Mouse (Mus musculus) gastrocnemius, postnatal 25 days (tissue): ENCODE measurements around the gene Flcn. TPM values are rescaled to one million over a fixed set of nuclear protein-coding genes. Genes with fewer than 3 reads are reported as not detected.
"Not testable (repeated sequence)": the region's sequence is repeated elsewhere in the genome, so short reads cannot be mapped to it uniquely, and the experiment has no call there.

ENCODE experiments used
- DNase-seq: peaks from one replicate; pipeline ENCODE4 v3.0.0; 2022
- long read RNA-seq, 2 experiments: library from polyadenylated mRNA; stranded (forward); transcript quantifications; one replicate each; pipeline ENCODE4 v2.0.0; 2021
- total RNA-seq, 2 experiments: library from RNA; stranded (reverse); gene quantifications; 1 replicate in 1 of 2; 2 replicates in 1 of 2; pipeline ENCODE4 v1.2.3; 2021

Gene Flcn
- 10 to 100 TPM; 30.8 to 46.1 TPM for total RNA-seq
- long read RNA-seq, experiment 1, transcript Flcn-203 (13 exons, 3,437 nt): major isoform, 15 of 29 reads
- long read RNA-seq, experiment 1, partial matches to known transcripts: 9 of 29 reads
- long read RNA-seq, experiment 1, other reads (novel, unspliced or antisense): 5 of 29 reads
- long read RNA-seq, experiment 2, transcript Flcn-203 (13 exons, 3,437 nt): major isoform, 21 of 30 reads
- long read RNA-seq, experiment 2, partial matches to known transcripts: 3 of 30 reads
- long read RNA-seq, experiment 2, other reads (novel, unspliced or antisense): 6 of 30 reads

DNA sequence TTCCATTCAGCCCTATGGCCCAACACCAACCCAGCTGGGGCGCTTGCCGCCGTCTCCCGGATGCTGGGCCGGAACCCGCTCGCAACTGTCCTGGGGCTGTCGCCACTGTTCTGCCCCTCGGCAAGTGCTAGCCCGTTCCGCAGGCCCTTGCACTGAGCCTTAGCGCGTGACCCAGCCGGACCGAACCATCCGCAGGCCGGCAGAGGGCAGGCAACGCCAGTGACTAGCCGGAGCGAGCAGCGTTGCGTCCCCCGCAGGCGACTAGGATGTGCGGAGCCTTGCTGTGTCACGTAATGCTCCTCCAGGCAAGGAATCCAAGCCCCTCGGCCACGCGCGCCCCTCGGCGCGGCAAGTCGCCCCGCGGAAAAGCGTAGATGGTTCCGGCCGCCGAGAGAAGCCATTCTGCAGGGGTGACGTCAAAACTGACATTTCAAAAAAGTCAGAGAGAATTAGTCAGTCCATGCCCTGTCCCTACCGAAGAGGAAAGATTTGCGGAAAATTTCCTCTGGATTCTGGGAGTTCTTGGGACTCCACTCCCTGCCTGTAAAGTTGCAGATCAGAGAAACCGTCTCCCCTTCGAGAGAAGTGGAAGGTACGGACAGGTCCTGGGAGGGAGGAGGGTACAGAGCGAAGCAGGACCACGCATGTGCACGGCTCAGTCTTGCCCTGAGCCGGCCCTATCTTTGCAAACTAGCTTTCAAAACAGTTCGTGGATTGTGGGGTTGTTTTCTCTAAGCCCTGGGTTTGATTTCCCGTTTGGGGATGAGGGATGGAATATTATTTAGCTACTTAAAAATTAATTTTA lies at the start of gene Flcn:
Flcn (minus strand) TSS at position 347 of the 805 bp plus-strand sequence.
- DNase-seq: peak; percentile 84

DNA sequence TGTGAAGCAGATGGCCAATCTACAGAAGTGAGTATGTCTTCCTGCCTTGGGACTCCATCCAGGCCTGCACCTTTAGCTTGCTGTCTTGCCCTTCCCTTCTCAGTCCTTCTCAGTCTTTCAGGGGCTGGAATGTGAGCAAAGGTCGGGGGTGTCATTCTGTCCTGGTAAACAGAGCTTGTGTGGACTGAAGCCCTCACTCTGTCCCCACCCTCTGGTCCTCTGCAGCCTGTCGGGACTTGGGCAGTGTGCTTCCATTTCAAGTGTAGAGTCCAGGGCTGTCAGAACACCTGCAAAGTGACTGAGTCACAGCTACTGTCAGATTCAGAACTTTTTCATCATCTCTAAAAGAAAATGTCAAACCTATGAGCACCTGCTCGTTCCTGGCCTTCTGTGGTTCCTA lies 43.0 kb upstream of the Flcn start:
- DNase-seq: no peak

DNA sequence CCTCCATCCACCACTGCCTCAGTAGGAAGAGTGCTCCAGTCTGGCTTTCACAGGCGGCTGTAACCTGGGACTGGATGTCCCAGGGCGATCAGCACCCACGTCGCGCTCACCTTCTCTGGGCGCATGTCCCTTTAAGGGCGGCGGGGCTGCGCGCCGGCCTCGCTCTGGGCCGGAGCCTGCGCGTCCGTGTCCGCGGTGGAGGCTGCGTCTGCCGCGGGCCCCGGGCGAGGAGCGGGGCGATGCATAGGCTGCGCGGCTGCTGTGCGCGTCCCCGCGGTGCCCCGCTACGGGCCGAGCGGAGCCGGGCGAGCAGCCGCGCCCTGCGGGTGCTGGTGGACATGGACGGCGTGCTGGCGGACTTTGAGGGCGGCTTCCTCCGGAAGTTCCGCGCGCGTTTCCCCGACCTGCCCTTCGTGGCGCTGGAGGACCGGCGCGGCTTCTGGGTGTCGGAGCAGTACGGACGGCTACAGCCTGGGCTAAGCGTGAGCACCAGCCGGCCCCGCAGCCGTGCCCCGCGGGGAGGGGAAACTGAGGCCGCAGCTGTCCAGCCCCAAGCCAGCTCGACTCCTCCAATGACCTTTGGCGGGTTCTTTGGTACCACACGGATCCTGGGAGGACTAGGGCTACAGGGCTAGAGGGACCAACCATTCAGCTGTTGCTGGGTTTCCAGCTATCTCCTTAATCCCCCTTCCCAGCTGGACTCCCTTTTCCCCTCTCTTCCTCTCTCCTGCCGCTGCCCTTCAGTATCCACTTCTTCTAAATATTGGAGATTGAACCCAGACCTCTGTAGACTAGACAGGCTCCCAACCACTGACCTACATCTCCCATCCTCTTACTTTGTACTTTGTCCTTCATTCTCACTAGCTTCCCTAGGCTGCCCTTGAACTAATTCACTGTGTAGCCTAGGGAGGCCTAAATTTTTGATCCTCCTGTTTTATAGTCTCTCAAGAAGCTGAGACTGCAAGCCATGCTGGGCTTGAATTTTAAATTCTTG lies 38.4 kb upstream of the Flcn start:
- peak; percentile 75 for DNase-seq

DNA sequence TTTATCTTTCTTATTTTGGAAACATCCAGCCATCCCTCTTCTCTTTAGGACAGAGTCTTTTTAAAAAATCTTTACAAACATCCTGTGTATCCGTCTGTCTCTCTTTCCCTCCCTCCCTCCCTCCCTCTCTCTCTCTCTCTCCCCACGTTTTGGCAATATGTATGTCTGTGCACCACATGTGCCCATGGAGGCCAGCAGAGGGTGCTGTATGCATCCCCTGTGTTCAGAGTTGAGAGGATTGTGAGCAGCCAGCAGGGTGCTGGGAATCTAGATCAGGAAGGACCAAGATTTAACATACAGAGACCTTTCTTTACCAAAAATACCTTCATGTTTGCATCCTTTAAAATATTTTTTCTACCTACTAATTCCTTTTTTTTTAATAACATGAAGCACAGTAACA lies 37.3 kb upstream of the Flcn start:
- DNase-seq: peak; percentile 12

DNA sequence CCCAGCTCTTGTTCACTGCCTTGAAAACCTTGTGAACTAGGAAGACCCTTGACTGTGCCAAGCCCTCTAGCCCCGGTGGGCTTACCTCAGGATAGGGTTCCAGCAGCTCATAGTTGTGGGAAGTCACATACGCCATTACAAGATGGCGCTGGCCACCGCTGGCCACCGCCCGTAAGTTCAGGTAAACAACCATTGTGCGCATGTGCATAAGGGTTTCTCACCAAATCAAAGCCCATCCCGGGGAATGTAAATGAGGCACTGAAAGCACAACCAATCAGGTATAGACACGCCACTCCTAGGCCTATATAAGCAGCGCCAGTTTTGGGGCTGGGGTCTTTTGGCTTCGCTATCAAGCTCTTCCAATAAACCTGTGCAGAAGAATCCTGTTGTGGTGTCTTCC lies 36.5 kb upstream of the Flcn start:
- no peak for DNase-seq

DNA sequence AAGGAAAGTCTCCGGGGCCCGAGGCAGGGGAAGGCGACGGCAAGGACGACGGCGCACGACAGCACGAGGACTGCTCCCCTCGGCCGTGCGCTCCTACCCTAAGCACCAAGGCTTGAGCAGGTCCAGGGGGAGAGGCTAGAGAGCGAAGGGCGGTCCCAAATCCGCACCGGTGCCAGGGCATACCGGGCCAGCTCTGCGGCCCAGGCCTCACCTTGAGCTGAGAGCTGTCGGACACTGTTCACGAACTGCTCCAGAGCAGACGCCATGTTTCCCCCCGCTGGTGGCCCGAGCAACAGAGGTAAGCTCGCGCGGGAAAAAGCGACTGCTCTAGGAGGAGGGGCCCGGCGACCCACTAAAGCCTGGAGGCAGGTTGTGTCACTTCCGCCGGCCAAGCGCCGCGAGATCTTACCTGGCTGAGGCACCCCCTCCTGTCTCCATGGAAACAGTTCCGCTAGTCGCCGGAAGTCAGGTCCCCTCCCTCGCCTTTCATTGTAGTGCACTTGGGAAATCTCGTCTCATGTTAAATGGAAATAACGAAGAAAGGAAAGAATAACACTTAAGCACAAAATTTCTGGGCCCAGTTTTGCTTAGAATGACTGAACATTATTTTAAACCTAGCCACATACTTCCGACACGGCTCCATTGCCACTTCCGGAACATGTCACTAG lies 29.8 kb upstream of the Flcn start, which contains the start of gene Cops3:
Cops3 (minus strand) TSS at position 380 of the 668 bp plus-strand sequence.
- DNase-seq: peak; percentile 95

DNA sequence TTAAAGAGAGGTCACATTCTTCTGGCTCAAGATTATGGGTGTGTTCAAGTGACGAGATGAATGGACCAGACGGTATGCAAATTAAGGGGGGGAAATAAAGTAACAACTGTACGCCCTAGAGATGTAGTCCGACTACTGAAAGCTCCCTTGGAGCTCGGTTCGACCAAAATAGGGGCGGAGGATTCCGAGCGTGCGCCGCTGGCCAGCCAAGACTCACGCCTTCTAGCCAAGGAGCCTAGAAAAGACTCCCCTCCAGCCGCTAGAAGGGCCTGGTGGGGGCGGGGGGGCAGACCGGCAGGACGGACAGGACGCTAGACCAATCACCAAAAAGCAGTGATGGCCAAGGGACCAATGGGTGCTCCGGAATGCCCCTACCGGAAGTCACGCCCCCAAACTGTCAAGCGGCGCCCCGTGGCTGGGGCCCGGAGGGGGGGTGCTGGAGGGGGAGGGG lies 29.2 kb upstream of the Flcn start, which contains the start of gene Nt5m:
Nt5m (plus strand) TSS at position 440 of the 451 bp plus-strand sequence.
- DNase-seq: peak; percentile 95

DNA sequence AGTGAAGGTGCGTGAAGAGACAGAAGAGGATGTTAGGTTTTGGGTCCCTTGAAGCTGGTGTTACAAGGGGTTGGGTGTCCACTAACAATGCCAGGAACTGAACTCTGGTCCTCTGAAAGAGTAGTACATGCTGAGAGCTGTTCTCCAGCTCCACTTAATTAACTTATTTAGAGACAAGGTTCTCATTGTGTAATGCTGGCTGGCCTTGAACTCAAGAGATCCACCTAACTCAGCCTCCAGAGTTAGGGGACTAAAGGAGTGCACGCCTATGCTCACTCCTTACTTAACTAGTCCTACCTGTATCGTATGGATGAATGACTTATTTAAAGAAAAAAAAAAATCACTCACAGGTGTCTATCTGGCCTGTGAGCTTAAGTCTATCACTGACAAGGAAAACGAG lies 28.6 kb upstream of the Flcn start:
- DNase-seq: no peak

DNA sequence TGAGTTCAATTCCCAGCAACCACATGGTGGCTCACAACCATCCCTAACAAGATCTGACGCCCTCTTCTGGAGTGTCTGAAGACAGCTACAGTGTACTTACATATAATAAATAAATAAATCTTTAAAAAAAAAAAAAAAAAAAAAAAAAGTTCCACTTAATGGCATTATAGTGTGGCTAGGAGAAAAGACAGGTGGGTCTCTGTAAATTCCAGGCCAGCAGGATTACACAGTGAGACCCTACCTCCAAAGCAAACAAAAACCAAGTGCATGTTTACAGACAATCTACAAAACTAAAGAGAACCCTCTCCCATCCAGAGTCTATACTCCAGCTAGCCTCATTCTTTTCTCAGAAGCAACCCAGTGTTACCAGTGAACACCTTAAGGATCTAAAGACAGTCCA lies 28.0 kb upstream of the Flcn start:
- not testable (repeated sequence) for DNase-seq

DNA sequence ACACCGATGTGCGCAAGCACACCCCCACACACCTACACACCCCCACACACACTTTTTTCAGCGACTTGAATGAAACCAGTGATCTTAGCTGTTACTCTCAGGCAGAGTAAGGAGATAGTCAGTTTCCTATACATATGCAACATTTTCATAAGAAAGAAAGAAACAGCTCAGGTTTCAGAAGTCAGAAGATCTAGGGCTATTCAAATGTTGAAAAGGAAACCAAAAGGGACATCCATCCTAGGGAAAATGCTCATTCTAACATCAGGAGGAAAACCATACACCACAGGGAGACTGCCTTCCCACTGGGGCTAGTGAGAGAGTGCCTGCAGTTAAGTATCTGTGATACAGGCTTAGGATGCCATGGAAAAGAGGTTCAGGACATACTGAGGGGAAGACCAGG lies 11.8 kb upstream of the Flcn start:
- no peak for DNase-seq

DNA sequence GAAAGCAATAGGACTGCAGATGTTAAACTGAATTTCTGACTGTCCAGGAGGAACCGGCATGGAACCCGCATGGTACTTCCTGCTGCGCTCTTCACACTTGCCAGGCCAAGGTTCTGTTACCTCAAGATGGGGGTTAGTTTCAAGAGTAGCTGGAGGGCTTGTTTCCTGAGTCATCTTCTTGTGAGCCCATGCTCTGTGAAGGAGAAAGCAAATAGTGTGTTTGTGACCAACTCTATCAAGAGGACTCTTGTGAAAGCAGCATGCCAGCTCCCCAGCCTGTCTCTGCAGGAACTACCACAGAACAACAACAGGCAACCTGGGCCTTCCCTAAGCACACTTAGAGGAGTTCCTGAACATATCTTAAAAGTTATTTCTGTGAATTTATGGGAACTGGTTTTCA lies 8.1 kb upstream of the Flcn start:
- DNase-seq: no peak

DNA sequence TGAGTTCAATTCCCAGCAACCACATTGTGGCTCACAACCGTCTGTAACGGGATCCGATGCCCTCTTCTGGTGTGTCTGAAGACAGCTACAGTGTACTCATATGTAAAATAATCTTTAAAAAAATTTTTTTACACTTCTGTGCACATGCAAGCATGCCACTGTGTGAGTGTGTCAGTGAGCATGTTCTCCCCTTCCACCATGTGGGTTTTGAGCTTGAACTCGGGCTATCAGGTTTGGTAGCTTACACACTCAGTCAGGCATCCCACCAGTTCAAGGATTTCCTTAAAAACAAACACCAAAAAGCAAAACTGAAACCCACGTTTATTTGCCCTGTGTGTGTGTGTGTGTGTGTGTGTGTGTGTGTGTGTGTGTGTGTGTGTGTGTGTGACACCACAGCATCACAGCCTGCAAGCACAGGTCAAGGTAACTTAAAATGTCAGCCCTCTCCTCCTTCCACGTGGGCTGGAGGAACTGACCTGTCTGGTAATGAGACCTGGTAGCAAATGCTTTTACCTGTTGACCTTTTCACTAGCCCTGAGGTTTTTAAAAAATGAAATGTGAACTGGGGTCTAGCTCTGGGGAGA lies 5.8 kb upstream of the Flcn start:
- DNase-seq: no peak

DNA sequence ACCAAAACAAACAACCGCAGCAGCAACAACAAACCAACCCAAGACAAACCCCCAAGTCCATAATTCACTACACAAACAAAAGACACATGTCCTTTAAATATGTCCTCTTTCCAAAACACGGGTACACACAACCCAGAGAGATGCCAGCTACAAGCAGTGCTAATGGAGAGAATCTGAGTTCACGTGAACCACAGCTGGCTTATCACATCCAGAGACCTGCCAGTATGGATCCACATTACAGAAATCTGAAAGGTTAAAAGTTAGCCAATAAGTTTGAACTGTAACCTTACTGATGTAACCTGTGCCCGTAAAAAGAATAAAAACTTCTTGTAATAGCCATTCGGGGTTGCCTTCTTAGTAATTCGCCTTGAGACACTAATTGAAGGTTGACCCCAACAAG lies 5.1 kb upstream of the Flcn start:
- DNase-seq: no peak

DNA sequence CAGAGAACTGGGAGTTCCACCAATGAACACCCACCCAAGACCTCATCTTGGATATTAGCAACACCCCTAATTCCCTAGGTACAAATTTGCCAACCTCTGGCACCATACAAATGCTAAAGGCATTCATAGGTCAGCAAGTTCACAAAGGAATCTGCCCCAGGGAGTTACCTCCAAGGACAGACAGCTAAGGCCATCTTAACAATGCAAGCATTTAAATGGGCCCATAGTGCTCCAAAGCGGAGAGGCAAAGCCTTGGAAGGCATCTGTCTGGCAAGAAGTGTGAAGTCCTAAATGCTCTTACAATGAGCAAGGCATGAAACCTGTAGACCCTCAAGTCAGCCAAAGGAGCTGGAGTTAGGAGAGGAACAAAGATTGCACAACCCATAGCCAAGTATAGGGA lies 4.5 kb upstream of the Flcn start:
- DNase-seq: no peak

DNA sequence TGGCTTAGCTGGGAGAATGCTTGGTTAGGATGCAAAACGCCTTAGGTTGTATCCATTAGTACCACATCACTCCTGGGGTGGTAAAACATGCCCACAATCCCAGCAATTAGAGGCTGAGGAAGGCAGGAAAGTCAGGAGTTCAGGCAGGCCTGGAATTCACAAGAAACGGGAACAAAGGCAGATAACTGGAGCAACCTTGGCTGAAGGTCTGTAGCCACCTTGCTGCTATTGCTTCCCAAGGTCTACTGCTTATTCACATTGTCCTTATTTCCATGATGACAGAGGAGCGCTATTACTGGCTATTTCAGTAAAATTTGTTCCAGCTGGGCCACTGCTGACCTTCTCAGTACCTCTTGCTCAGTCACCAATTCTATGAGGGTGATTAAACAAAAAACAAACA lies 3.5 kb upstream of the Flcn start:
- DNase-seq: no peak

DNA sequence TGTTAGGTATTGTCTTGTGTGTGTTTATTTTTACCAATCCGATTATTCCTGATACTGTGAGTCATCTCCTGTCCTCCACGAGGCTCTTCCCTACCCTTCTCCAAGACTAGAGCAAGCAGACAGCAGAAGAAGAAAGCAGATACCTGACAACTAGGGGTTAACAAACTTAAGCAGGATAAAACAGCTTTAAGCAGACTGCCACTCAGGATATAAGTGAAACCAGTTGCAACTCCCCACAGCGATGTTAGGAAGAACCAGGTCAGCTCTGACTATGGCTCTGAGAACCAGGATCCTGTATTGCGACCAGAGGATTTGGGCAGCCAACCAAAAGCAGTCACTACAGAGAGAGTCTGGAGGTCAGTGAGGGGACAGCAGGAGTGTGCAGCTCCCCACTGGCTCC lies 1.4 kb upstream of the Flcn start:
- no peak for DNase-seq

DNA sequence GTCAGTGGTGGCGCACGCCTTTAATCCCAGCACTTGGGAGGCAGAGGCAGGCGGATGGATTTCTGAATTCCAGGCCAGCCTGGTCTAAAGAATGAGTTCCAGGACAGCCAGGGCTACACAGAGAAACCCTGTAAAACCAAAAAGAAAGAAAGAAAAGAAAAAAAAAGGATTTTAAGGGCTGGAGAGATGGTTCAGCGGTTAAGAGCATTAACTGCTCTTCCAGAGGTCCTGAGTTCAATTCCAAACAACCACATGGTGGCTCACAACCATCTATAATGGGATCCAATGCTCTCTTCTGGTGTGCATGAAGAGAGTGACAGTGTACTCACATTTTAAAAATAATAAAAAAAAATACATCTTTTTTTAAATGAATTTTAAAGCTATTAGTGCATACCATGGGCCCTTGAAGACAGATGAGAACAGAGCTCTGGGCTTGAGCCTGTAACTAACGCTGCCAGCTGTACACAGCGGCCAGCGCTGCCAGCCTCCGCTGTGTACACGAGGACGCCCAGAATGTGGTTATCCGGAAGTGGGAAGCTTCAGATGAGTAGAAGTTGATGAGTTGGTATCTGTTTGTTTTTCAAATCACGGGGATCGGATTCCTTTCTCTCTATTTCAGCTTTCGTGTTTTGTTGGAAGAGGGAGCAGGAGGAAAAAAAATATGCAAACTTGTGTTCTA lies 803 bp upstream of the Flcn start:
- DNase-seq: no peak

DNA sequence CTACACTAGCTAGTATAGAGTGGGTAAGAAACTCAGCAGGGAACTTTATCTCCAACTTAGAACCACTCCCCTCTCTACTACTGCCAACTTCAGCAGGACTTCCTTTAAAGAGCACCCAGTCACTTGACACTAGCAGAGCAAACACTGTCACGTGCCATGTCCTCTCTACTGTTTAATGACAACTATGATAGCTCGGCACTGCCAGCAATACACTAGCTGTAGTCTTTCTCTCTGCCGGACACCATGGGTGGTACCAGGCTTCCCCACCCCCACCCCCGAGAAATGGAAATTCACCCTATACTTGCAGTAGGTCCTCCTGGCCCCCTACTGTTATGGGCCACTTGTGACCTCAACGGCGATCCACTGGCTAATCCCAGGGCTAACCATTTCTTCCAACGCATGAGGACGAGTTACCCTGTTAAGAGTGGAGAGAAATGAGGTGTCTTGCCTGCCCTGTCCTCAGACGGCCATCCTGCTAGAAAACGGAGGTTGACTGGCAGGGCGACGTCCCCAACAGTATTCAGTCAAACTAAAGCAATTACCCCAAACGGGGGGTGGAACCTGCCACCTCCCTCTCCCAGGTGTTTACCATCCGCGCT lies 646 bp downstream of the Flcn start:
- DNase-seq: peak; percentile 42

DNA sequence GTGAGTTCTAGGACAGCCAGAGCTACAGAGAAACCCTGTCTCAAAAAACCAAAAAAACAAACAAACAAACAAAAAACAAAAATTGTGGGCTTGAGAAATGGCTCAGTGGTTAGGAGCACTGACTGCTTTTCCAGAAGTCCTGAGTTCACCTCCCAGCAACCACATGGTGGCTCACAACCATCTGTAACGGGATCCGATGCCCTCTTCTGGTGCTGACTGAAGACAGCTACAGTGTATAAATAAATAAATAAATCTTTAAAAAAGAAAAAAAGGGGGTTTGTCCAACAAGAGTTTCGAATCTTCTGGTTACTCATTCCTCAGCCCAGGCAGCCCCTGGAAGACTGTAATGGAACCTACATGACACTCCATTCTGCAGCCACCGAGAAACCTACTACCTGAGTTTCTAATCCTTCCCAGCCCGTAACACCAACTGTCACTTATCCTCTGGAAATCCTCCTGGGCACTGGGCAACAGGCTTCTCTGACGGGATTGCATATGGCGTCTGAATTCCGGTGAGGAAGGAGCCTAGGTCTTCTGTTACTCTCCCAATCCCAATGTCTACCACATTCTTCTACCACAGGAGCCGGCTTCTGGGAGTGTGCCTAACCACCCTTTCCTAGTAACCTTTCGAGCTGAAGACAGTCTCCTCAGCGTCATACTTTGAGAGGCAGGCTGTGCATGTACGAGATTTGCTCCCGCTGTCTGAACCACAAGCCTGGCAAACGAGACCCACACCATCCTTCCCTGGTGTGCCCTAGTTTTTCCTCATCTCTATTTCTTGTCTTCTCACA lies 1.5 kb downstream of the Flcn start:
- DNase-seq: no peak
